Mouse (Mus musculus) forebrain, postnatal 0 days (tissue): ENCODE data around the gene Spock2. TPM values are rescaled to one million over a fixed set of nuclear protein-coding genes. Genes with fewer than 3 reads are reported as not detected.

Experiments used
- ATAC-seq: fragments of 200-750 bp; cut with Nextera tagmentation; 2 replicates; pipeline ENCODE4 v1.8.0; 2017; ENCODE audit warnings: mild to moderate bottlenecking, moderate library complexity
- DNase-seq: peaks from one replicate; pipeline ENCODE4 v3.0.0-alpha.2; 2015
- H3K27ac ChIP-seq: fragments of 300-500 bp; sonication (generic); 2 replicates; pipeline ENCODE4 v1.5.1; 2014; ENCODE audit warnings: low read depth, mild to moderate bottlenecking, antibody characterized with exemption, low read length, moderate library complexity, mixed read lengths
- H3K27me3 ChIP-seq: fragments of 300-500 bp; sonication (generic); 2 replicates; pipeline ENCODE4 v1.6.1; 2014; ENCODE audit warnings: mild to moderate bottlenecking, low read length, mixed read lengths; ENCODE audit not compliant: insufficient read depth
- H3K36me3 ChIP-seq: fragments of 300-500 bp; sonication (generic); 2 replicates; pipeline ENCODE4 v1.6.1; 2014; ENCODE audit warnings: mild to moderate bottlenecking, moderate library complexity; ENCODE audit not compliant: insufficient read depth
- H3K4me1 ChIP-seq: fragments of 300-500 bp; sonication (generic); 2 replicates; pipeline ENCODE4 v1.6.1; 2014; ENCODE audit warnings: antibody characterized with exemption; ENCODE audit not compliant: insufficient read depth
- H3K4me2 ChIP-seq: fragments of 300-500 bp; sonication (generic); 2 replicates; pipeline ENCODE4 v1.6.1; 2014; ENCODE audit warnings: low read depth, mild to moderate bottlenecking, moderate library complexity
- H3K4me3 ChIP-seq: fragments of 300-500 bp; sonication (generic); 2 replicates; pipeline ENCODE4 v1.5.1; 2014; ENCODE audit warnings: low read depth, low read length, mixed read lengths
- H3K9ac ChIP-seq: fragments of 300-500 bp; sonication (generic); 2 replicates; pipeline ENCODE4 v1.6.1; 2014; ENCODE audit warnings: mild to moderate bottlenecking
- H3K9me3 ChIP-seq: fragments of 300-500 bp; sonication (generic); 2 replicates; pipeline ENCODE4 v1.6.1; 2016; ENCODE audit warnings: low read length
- CTCF ChIP-seq: sonication (generic); IDR thresholded peaks from 2 replicates; pipeline ENCODE4 v1.5.1; 2016; ENCODE audit warnings: antibody characterized with exemption, control low read depth, low read depth
- WGBS: fragments of 180-500 bp; shearing (Covaris S2); extraction: QIAGEN DNeasy Blood & Tissue Kit; methylation state at CpG from one replicate; pipeline ENCODE4 v1.1.7; 2014; 5-methylcytosine and 5-hydroxymethylcytosine counted together
- polyA plus RNA-seq: library from polyadenylated mRNA; unstranded; fragments of >200 nt; fragmentation: Nextera tagmentation; extraction: Ambion mirVana; gene quantifications from 2 replicates; pipeline ENCODE4 v1.2.1, GENCODE M21; 2015
- total RNA-seq: library from RNA; depleted of rRNA; stranded (reverse); fragments of >200 nt; gene quantifications from 2 replicates; pipeline ENCODE4 v1.2.3, GENCODE M21; 2014

Gene Spock2
- total and polyA plus RNA-seq, 2 experiments from 2014 or later, result 84.8 to 215 TPM

DNA sequence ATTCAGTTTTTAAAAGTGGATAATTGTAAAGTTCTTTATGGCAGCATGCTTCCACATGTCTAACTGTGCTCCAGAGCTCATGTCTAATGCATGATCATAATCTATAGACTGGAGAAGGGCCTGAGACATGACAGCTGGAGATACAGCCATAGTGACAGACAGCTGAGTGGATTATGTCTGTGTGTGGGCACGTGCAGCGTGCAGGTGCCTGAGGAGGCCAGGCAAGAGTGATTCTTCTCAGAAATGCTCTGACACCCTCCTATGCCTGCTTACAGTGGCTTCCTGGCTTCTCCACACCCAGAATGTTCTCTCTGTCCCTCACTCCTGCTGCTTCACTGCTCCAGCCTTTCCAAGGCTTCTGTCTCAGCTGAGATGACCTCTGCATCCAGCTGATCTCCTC is 12.3 kb upstream of the Spock2 start:
- ATAC-seq, result no peak
- H3K36me3 ChIP-seq, result no peaks in the 10 kb centered on the region
- 91% methylated on average over 2 of the region's 2 CpGs for WGBS
- DNase-seq, result no peak
- no peak overlapping the region for H3K4me2 ChIP-seq
- no peaks in the 10 kb centered on the region for H3K27me3 ChIP-seq
- no peak overlapping the region for H3K4me3 ChIP-seq
- no peak for TF ChIP-seq CTCF
- H3K9ac ChIP-seq, result no peak overlapping the region
- H3K4me1 ChIP-seq, result no peaks in the 10 kb centered on the region
- no peak overlapping the region for H3K27ac ChIP-seq
- H3K9me3 ChIP-seq, result no peaks in the 10 kb centered on the region

DNA sequence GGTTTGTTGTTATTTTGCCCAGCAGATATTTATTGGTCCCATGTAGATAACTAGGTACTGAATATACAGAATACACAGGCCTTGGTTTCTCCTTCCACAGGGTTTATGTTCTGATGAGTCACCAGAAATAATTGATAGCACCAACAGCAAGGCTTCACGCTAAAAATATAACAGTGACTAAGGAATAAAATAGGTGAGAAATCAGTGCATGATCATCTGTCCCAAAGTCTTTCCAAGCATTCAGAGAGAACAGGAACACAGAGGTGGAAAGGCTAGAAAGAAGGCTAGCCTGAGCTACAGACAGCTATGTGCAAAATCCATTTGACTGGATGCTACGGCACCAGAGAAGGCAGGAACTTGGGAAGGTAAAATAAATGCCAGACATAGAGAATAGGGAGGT is 10.5 kb upstream of the Spock2 start:
- H3K27ac ChIP-seq, result no peak overlapping the region
- H3K9me3 ChIP-seq, result no peaks in the 10 kb centered on the region
- H3K27me3 ChIP-seq, result no peaks in the 10 kb centered on the region
- 97% methylated on average over 2 of the region's 2 CpGs for WGBS
- TF ChIP-seq CTCF, result no peak
- DNase-seq (no peak), ATAC-seq (no peak)
- H3K4me1 ChIP-seq, result no peaks in the 10 kb centered on the region
- H3K4me2 ChIP-seq, result no peak overlapping the region
- no peak overlapping the region for H3K9ac ChIP-seq
- no peaks in the 10 kb centered on the region; the same call in 1 of the 2 replicates for H3K36me3 ChIP-seq
- H3K4me3 ChIP-seq, result no peak overlapping the region

DNA sequence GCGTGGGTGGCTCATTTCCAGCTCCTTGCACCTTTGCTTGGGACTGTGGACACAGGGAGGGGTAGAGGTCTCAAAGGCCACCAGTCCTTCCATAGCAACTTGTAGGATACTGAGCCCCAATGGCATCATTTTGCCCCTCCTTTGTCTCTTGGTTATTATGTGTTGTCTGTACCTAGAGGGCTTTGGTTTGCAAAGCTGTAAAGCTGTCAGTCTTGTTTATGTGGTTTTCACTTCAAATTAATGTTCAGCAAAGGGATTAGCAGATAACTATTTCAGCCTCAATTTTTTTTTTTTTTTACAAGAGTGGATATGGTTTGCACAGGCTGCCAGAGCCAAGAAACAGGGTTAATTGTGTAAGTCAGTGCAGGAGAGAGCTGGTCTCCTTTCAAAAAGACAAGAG is 9.7 kb upstream of the Spock2 start:
- no peak overlapping the region for H3K4me3 ChIP-seq

DNA sequence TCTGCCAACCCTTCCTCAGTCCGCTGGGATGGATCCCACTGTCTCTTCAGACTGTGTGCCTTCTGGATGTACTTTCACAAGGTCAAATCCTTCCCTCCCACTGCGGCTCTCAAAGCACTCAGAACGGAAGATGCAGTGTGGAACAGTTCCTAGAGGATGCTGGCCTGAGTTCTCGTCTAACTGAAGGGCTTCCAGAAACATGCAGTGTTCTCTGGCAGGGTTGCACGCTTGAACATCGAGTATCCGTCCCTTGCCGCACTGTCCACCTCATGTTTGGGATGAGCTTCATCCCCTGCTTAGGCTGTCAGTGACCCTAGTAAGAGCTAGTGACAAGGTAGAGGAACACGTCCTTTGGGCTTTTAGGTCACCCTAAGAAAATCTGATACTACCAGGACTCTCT is 8.9 kb upstream of the Spock2 start:
- H3K9ac ChIP-seq, result no peak overlapping the region
- no peak overlapping the region for H3K4me2 ChIP-seq
- ATAC-seq (no peak), DNase-seq (no peak)
- no peak overlapping the region for H3K4me3 ChIP-seq
- no peaks in the 10 kb centered on the region for H3K4me1 ChIP-seq
- no peaks in the 10 kb centered on the region for H3K27me3 ChIP-seq
- TF ChIP-seq CTCF, result no peak
- H3K27ac ChIP-seq, result no peak overlapping the region
- H3K9me3 ChIP-seq, result no peaks in the 10 kb centered on the region
- H3K36me3 ChIP-seq, result no peaks in the 10 kb centered on the region; the same call in 1 of the 2 replicates
- 92% methylated on average over 9 of the region's 9 CpGs for WGBS

More for the DNA sequence above, 9.7 kb upstream of the Spock2 start:
- no peak overlapping the region for H3K4me2 ChIP-seq
- H3K9ac ChIP-seq, result no peak overlapping the region
- TF ChIP-seq CTCF, result no peak
- no peak for ATAC-seq
- H3K27ac ChIP-seq, result no peak overlapping the region
- H3K9me3 ChIP-seq, result no peaks in the 10 kb centered on the region
- no peaks in the 10 kb centered on the region for H3K27me3 ChIP-seq
- H3K36me3 ChIP-seq, result no peaks in the 10 kb centered on the region; the same call in 1 of the 2 replicates
- H3K4me1 ChIP-seq, result no peaks in the 10 kb centered on the region
- DNase-seq, result no peak
- 65% methylated on average over 1 of the region's 1 CpGs for WGBS

DNA sequence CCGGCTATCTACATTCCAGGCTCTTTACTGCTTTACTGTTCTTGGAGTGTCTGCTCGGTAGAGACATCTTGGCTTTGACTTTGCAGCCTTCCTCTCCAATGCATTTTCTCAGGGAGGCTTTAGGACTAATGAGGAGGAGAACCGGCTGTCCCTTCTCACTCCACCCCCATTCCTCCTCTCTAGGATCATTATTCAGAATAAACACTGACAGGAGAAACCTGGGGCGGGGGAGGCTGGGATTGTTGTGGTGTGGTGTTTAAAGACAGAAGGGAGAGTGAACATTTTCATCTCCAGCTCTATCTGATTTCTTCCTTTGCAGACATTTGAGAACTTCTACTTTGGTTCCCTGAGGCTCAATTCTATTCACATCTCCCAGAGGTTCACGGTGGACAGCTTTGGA is 8.2 kb upstream of the Spock2 start:
- no peak overlapping the region for H3K4me2 ChIP-seq
- 84% methylated on average over 5 of the region's 5 CpGs for WGBS
- ATAC-seq, result no peak
- H3K27ac ChIP-seq, result no peak overlapping the region
- no peaks in the 10 kb centered on the region for H3K4me1 ChIP-seq
- H3K36me3 ChIP-seq, result no peaks in the 10 kb centered on the region; the same call in 1 of the 2 replicates
- no peak overlapping the region for H3K9ac ChIP-seq
- TF ChIP-seq CTCF, result no peak
- H3K9me3 ChIP-seq, result no peaks in the 10 kb centered on the region
- DNase-seq, result no peak
- no peak overlapping the region for H3K4me3 ChIP-seq
- no peaks in the 10 kb centered on the region for H3K27me3 ChIP-seq

DNA sequence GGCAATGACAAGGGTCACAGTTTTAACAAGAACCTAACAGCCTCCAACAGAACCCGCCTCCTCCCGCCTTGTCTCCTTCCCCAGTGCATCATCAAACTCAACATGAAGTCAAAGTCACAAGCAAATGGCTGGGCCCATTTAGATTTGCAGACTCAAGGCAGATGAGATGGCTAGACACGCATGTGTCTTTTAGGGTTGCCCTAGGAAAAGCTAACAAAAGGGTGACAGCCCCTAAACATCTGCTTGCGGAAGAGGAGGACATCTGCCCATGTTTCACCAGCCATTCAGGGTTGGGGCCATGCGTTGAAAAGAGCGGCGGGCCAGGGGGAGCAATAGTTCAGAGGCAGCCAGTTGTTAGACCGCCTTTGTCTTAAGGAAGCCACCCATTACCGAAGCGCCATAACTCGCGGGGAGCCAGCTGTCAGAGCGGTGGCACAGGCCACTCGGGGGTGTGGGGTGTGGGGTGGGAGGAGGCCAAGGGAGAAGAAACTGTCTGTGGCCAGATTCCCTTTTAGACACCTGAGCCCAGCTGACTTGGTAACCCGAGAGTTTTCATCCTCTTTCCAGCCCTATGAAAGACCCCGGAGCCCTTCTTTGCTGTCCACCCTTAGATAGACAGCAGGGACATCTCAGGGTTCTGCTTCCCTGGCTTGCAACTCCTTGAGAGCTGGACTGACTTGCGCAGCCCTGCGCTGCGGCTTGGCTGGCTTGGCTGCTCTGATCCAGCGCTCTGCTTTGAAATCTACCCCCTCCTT is 451 bp upstream of the Spock2 start:
- H3K27me3 ChIP-seq, result no peaks in the 10 kb centered on the region
- H3K4me1 ChIP-seq, result peaks cover 16% of the 10 kb centered on the region
- peak overlapping the region; percentile 88 for H3K4me3 ChIP-seq
- no peaks in the 10 kb centered on the region for H3K9me3 ChIP-seq
- peak overlapping the region; percentile 91 for H3K27ac ChIP-seq
- 15% methylated on average over 20 of the region's 20 CpGs for WGBS
- peak overlapping the region; percentile 95 for H3K9ac ChIP-seq
- no peak for TF ChIP-seq CTCF
- DNase-seq, result peak; percentile 41
- H3K36me3 ChIP-seq, result no peaks in the 10 kb centered on the region
- ATAC-seq, result no peak; the same call in 1 of the 2 replicates
- peak overlapping the region; percentile 91 for H3K4me2 ChIP-seq

DNA sequence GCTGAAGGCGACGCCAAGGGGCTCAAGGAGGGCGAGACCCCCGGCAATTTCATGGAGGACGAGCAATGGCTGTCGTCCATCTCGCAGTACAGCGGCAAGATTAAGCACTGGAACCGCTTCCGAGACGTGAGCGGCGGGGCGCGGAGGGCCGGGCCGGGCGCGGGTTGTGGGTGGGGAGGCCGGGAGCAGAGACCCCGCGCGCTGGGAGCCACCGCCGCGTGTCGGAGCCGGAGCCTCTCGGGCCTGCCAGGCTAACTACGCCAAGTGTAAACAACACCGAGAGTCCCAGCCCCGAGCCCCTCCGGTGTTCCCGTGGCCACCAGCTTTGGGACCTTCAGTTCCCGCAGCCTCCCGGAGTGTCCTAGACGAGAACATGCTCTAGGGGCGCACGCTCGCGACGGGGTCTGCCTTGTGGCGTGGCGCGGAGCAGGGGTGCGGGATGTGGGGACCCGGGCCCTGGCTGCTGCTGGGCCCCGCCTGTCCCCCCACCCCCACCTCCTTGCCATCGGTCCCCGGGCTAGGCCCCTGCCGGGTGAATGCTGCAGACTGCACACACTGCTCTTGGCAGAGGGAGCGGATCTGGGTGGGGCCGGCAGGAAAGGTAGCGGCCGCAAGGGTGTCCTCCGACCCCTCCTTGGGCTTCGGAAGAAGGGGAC is 640 bp downstream of the Spock2 start:
- peak; percentile 84 for DNase-seq
- TF ChIP-seq CTCF, result peak; percentile 68
- ATAC-seq, result peak; percentile 89
- Histone ChIP-seq H3K9me3 (no peaks in the 10 kb centered on the region), H3K9ac (peak overlapping the region; percentile 95), H3K36me3 (peaks cover 3% of the 10 kb centered on the region; the same call in 1 of the 2 replicates), H3K27me3 (no peaks in the 10 kb centered on the region), H3K4me2 (peak overlapping the region; percentile 91), H3K4me3 (peak overlapping the region; percentile 88), H3K4me1 (peaks cover 16% of the 10 kb centered on the region), H3K27ac (peak overlapping the region; percentile 91)
- 1% methylated on average over 55 of the region's 57 CpGs for WGBS
